Mouse (Mus musculus) heart, embryonic 14.5 days (tissue): ENCODE results near the gene Aco2. TPM values are rescaled to one million over a fixed set of nuclear protein-coding genes. Genes with fewer than 3 reads are reported as not detected.
A peak's percentile ranks its signal among the peaks of the same experiment; 100 is the strongest.

ENCODE experiments used
- ATAC-seq: fragments of 200-750 bp; cut with Nextera tagmentation; 2 replicates; pipeline ENCODE4 v1.8.0; 2017; ENCODE audit warnings: low read depth, moderate TSS enrichment; ENCODE audit not compliant: insufficient number of reproducible peaks, insufficient read depth, low FRiP score
- H3K27ac ChIP-seq, 2 experiments: fragments of 200-500 bp in 1 of 2; fragments of 300-500 bp in 1 of 2; sonication (generic) in 1 of 2; replicated peaks in 1 of 2; 2 replicates each; pipeline ENCODE4 v1.5.1; 2012 to 2014; ENCODE audit warnings: low read depth in 2 of 2, low read length in 2 of 2, control low read depth in 1 of 2, mild to moderate bottlenecking in 1 of 2, mixed read lengths in 1 of 2; ENCODE audit not compliant: control insufficient read depth in 1 of 2, insufficient read depth in 1 of 2
- H3K27me3 ChIP-seq: fragments of 300-500 bp; sonication (generic); 2 replicates; pipeline ENCODE4 v1.6.1; 2014; ENCODE audit warnings: mild to moderate bottlenecking, low read length, control low read depth; ENCODE audit not compliant: control insufficient read depth, insufficient read depth
- H3K36me3 ChIP-seq: fragments of 300-500 bp; sonication (generic); 2 replicates; pipeline ENCODE4 v1.6.1; 2014; ENCODE audit warnings: mild to moderate bottlenecking, control low read depth, low read length, mixed read lengths; ENCODE audit not compliant: control insufficient read depth, insufficient read depth
- H3K4me1 ChIP-seq, 2 experiments: fragments of 200-500 bp in 1 of 2; fragments of 300-500 bp in 1 of 2; sonication (generic) in 1 of 2; 2 replicates each; pipeline ENCODE4 v1.6.1; 2012 to 2014; ENCODE audit warnings: low read length in 2 of 2, control low read depth in 1 of 2, mixed read lengths in 1 of 2; ENCODE audit not compliant: control insufficient read depth in 2 of 2, insufficient read depth in 2 of 2
- H3K4me2 ChIP-seq: fragments of 300-500 bp; sonication (generic); 2 replicates; pipeline ENCODE4 v1.6.1; 2014; ENCODE audit warnings: mild to moderate bottlenecking, low read length
- H3K4me3 ChIP-seq, 2 experiments: fragments of 200-500 bp in 1 of 2; fragments of 300-500 bp in 1 of 2; sonication (generic) in 1 of 2; 2 replicates each; pipeline ENCODE4 v1.5.1; 2012 to 2014; ENCODE audit warnings: low read length in 2 of 2, mild to moderate bottlenecking in 2 of 2, control low read depth in 1 of 2, low read depth in 1 of 2, moderate library complexity in 1 of 2; ENCODE audit not compliant: control insufficient read depth in 1 of 2, insufficient read depth in 1 of 2
- H3K9ac ChIP-seq: fragments of 300-500 bp; sonication (generic); 2 replicates; pipeline ENCODE4 v1.6.1; 2014; ENCODE audit warnings: mild to moderate bottlenecking, low read length
- H3K9me3 ChIP-seq: fragments of 300-500 bp; sonication (generic); 2 replicates; pipeline ENCODE4 v1.6.1; 2016; ENCODE audit warnings: low read length, control low read depth; ENCODE audit not compliant: control insufficient read depth
- WGBS: fragments of 180-500 bp; shearing (Covaris S2); extraction: QIAGEN DNeasy Blood & Tissue Kit; methylation state at CpG from one replicate; pipeline ENCODE4 v1.1.7; 2014; 5-methylcytosine and 5-hydroxymethylcytosine counted together
- polyA plus RNA-seq: library from polyadenylated mRNA; unstranded; fragments of >200 nt; fragmentation: Nextera tagmentation; extraction: Ambion mirVana; gene quantifications from 2 replicates; pipeline ENCODE4 v1.2.1, GENCODE M21; 2014

Gene Aco2
- polyA plus RNA-seq, 1 experiment from 2014 or later: 571 TPM

- WGBS: under 1% methylated on average over 28 of the region's 28 CpGs
- peaks cover 6 to 15% of the 10 kb centered on the region in 2 experiments for H3K4me1 ChIP-seq
- ATAC-seq: peak; percentile 86
- peak overlapping the region; percentile 95 for H3K9ac ChIP-seq
- peaks cover 36% of the 10 kb centered on the region for H3K36me3 ChIP-seq
- no peaks in the 10 kb centered on the region for H3K9me3 ChIP-seq
- H3K27ac ChIP-seq: peak overlapping the region; percentile 56 to 97; a peak in 3 of 4 replicates
- H3K27me3 ChIP-seq: no peaks in the 10 kb centered on the region
- peak overlapping the region; percentile 94 for H3K4me2 ChIP-seq
- H3K4me3 ChIP-seq: peak overlapping the region; percentile 79 to 84
Observed at GRCm38 (mm10) chr15:81856030-81856790, 15.9 kb upstream of the Aco2 start.

GRCm38 (mm10) chr15:81856938-81857723 lies 15.0 kb upstream of the Aco2 start:
- no peaks in the 10 kb centered on the region for H3K9me3 ChIP-seq
- H3K4me1 ChIP-seq: peaks cover 6 to 15% of the 10 kb centered on the region in 2 experiments
- peak overlapping the region; percentile 95 for H3K9ac ChIP-seq
- H3K4me2 ChIP-seq: peak overlapping the region; percentile 94
- 1% methylated on average over 14 of the region's 14 CpGs for WGBS
- H3K36me3 ChIP-seq: peaks cover 27% of the 10 kb centered on the region
- ATAC-seq: no peak
- H3K27ac ChIP-seq: peak overlapping the region; percentile 87 to 97; a peak in 3 of 4 replicates
- H3K27me3 ChIP-seq: no peaks in the 10 kb centered on the region
- peak overlapping the region; percentile 79 to 84 for H3K4me3 ChIP-seq

- ATAC-seq: no peak
- Histone ChIP-seq H3K9ac (peak overlapping the region; percentile 95), H3K4me2 (peak overlapping the region; percentile 94), H3K27me3 (no peaks in the 10 kb centered on the region), H3K27ac (peak overlapping the region; percentile 87 to 97), H3K4me1 (peaks cover 6 to 15% of the 10 kb centered on the region in 2 experiments), H3K4me3 (peak overlapping the region; percentile 79 to 84), H3K9me3 (no peaks in the 10 kb centered on the region), H3K36me3 (peaks cover 22% of the 10 kb centered on the region)
- WGBS: under 1% methylated on average over 33 of the region's 33 CpGs
Observed at GRCm38 (mm10) chr15:81857724-81858116, 14.4 kb upstream of the Aco2 start.

DNA sequence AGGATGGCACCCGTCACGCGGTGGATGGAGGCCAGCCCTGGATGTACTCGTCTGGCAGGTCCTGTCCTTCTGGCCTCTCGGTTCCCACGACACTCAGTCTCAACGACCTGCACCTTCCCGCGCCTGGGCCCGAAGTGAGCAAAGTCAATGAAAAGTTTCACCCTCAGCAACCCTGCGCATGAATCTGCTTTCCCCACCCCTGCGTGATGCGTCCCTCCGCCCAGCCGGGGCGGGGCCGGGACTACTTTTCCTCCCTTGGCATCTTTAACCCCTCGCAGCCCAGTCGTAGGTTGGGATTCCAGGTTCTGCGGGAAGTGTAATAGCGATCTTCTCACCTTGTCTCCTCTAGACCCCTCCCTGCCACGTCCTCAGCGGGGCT lies 14.0 kb upstream of the Aco2 start:
- Histone ChIP-seq H3K4me1 (peaks cover 6 to 15% of the 10 kb centered on the region in 2 experiments), H3K9ac (peak overlapping the region; percentile 95), H3K27ac (peak overlapping the region; percentile 95 to 97), H3K4me3 (peak overlapping the region; percentile 79 to 84), H3K27me3 (no peaks in the 10 kb centered on the region), H3K4me2 (peak overlapping the region; percentile 94), H3K36me3 (peaks cover 18% of the 10 kb centered on the region; the same call in 1 of the 2 replicates), H3K9me3 (no peaks in the 10 kb centered on the region)
- peak; percentile 22; the same call in 1 of the 2 replicates for ATAC-seq
- 0% methylated on average over 23 of the region's 23 CpGs for WGBS

DNA sequence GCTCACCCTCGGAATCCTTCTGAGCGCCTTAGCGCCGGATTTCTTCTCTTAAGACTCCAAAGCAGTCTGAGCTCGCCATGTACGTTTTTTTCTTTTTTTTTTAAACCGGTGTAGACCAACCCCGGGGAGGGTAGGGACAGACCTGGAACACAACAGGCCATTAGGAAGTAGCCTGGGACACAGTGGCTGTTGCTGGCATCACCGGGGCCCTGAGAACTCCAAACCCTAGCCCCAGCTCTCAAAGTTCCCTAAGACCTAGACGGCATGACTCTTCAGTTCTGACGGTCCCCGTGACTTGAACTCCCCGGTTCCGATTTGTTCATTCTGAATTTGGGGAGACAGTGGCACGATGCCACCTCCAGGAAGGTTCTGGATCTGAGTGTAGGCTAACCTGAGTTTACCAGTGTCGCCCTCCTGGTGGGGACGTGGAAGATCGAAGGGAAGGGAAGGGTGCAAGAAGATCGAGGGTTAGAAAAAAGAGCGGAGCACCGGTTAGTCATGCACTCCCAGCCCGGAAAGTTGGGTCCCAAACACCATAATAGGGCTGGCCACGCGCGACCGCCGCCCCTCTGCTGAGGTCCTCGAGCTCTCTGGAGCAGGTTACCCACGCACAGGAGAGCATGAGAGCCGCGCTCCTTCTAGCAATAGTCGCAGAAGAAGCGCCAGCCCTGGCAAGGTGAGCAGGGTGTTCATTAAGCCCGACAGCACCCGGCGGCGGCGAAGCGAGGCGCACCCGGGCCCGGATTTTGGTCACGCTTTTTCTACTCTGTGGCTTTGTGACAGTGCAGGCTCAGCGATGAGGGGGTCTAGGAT lies 13.4 kb upstream of the Aco2 start, which contains the start of gene Tob2:
Tob2 (minus strand) TSS at position 280 of the 813 bp plus-strand sequence.
- Histone ChIP-seq H3K4me1 (peaks cover 6 to 15% of the 10 kb centered on the region in 2 experiments), H3K27ac (peak within 1 kb of the TSS; percentile 95 to 97), H3K27me3 (no peaks in the 10 kb centered on the region), H3K9me3 (no peaks in the 10 kb centered on the region), H3K9ac (peak within 1 kb of the TSS; percentile 95), H3K36me3 (peaks cover 15% of the 10 kb centered on the region; the same call in 1 of the 2 replicates), H3K4me3 (peak within 1 kb of the TSS; percentile 79 to 84), H3K4me2 (peak within 1 kb of the TSS; percentile 94)
- under 1% methylated on average over 44 of the region's 44 CpGs for WGBS
- ATAC-seq: peak; percentile 24; the same call in 1 of the 2 replicates

- peak overlapping the region; percentile 95 to 97 for H3K27ac ChIP-seq
- WGBS: under 1% methylated on average over 39 of the region's 39 CpGs
- peak overlapping the region; percentile 94 for H3K4me2 ChIP-seq
- no peaks in the 10 kb centered on the region for H3K9me3 ChIP-seq
- peaks cover 17% of the 10 kb centered on the region for H3K36me3 ChIP-seq
- peak overlapping the region; percentile 95 for H3K9ac ChIP-seq
- peak overlapping the region; percentile 79 to 84 for H3K4me3 ChIP-seq
- ATAC-seq: peak; percentile 81
- H3K4me1 ChIP-seq: peaks cover 6 to 15% of the 10 kb centered on the region in 2 experiments
- H3K27me3 ChIP-seq: no peaks in the 10 kb centered on the region
Observed at GRCm38 (mm10) chr15:81859330-81860255, 12.5 kb upstream of the Aco2 start.
